Mouse (Mus musculus) NIH3T3 (cell line): ENCODE results near the gene R3hdm2.

Source experiments
- DNase-seq: peaks from one replicate; pipeline ENCODE4 v3.0.0-alpha.2; 2012; ENCODE audit warnings: low read depth

R3hdm2 gene

GRCm38 (mm10) chr10:127491128-127491512 lies 111.0 kb downstream of the R3hdm2 start:
- DNase-seq: no peak

DNA sequence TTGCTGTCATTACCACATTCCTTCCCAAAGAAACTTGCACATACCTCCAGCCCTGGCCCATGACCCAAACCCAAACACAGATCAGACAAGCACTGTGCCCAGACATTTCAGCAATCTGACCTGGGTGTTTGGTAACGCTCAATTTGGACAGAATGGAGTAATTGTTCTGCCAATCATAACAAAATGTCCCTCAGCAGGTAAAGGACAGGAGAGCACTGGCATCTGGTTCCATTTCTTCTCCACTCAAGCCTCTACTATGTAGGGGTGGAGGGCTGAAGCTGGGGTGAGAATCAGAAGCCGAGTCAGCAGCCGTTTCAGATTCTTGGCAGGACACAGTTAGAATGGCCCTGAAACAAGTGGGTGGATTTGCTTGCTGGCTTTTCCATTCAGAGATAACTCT lies 112.0 kb downstream of the R3hdm2 start:
- DNase-seq: no peak

GRCm38 (mm10) chr10:127496156-127496555 lies 116.0 kb downstream of the R3hdm2 start:
- DNase-seq: no peak

DNA sequence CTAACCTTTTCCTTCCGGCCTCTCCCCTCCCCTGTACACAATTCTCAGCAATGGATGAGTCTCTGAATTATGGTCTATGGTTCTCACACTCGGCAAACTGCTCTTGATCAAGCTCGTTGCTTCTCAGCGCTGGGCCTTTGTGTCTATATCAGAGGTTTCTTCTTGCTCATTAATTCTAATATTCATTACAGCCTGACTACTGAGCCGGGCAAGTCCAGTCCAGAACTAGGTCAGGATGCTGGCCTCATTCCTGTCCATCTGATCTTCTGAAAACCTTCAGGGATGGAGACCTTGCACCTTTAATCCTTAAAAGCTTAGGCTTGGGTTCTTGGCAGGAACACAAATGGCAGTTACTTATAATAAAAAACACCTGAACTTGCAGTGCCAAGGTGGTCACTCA lies 119.4 kb downstream of the R3hdm2 start:
- no peak for DNase-seq

DNA sequence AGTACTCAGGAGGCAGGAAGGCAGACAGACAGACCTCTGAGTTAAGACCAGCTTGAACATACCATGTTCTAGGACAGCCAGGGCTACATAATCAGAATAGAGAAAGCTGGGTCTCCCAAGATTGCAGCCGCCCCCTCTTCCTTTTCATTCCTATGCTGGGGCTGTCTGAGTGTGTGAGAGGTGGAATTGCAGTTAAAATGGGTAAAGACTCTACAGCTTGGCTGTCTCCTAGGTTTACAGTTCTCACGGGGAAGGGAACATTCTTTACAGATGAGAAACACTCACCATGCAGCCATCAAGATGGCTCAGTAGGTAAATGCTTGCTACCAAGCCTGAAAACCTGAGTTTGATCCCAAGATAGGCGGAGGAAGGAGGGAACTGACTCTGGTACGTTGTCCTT lies 119.9 kb downstream of the R3hdm2 start:
- peak; percentile 39 for DNase-seq

- peak; percentile 62 for DNase-seq
Measured at GRCm38 (mm10) chr10:127500894-127501893, 121.1 kb downstream of the R3hdm2 start, which contains the start of gene Stac3. Stac3 (plus strand) TSS chr10:127501686.

GRCm38 (mm10) chr10:127508239-127508638 lies 128.1 kb downstream of the R3hdm2 start:
- DNase-seq: peak; percentile 49

GRCm38 (mm10) chr10:127509051-127509836 lies 129.1 kb downstream of the R3hdm2 start:
- DNase-seq: peak; percentile 79

DNA sequence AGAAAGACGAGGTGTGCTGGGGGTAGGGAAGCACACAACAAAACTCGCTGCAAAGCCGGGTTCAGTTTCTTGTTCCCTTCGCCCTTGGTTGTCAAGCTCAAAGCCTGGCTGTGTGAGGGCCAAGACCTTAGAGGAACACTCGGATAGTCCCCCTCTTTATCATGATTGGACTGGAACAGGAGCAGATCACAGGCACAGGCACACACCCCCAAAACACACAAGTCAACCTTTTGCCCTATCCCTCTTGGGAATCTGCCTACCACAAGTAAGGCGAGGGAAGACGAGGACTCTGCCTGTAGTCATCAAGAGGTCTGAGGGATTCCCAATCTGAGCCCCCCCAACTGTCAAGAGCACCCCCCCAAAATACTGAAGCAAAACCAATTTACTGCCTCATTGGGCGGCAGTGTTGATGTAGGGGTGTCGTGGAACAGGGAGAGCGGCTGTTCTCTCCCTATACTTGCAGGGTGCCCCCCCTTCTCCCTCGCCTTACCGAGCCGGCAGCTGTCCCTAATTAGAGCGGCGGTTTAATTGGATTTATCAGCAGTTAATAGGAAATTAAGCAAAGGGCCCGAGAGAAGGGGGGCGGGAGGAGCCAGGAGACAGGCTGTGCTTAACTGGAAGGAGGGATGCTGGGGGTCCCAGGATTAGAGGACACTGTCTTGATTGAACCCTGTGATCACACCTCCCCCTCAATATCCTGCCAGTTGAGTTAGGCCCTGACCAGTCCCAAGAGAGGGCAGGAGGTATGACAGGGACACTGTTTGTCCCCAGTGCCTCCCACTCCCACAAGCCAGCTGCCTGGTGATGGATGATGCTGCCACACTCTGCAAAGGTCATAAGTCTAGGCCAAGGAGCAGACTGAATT lies 129.9 kb downstream of the R3hdm2 start:
- no peak for DNase-seq

- no peak for DNase-seq
Measured at GRCm38 (mm10) chr10:127510895-127511617, 130.9 kb downstream of the R3hdm2 start.

DNA sequence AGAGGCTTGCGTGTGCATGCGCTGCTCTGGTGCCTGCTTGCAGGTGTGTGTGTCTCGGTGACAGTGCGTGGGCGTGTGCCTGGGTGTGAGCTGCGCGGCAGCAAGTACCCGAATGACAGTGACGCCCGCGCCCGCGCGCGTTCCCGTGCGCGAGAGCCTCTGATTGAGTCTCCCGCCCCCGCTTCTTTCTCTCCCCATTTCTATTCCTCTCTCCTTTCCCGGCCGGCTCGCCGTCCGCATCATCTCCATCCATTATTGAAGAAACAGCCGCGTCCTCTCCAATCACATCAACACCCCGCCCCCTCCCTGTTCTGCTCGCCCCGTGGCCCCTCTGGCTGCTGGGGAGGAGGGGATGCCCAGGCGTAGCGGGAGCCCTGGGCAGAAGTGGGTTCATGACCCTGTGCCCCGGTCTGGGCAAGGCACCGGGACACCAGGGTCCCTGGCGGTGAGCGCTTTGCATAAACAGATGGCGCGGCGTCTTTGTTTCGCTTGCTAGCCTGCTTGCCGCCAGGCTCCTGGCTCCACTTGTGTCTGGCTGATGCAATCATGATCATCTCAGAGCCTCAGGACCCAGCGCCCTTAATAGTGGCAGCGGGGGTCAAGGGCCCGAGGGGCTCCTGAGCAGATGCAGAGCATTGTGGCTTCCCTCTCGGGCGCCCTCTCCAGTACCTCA lies 131.6 kb downstream of the R3hdm2 start:
- DNase-seq: peak; percentile 67

- DNase-seq: no peak
Measured at GRCm38 (mm10) chr10:127512307-127512666, 132.2 kb downstream of the R3hdm2 start.

DNA sequence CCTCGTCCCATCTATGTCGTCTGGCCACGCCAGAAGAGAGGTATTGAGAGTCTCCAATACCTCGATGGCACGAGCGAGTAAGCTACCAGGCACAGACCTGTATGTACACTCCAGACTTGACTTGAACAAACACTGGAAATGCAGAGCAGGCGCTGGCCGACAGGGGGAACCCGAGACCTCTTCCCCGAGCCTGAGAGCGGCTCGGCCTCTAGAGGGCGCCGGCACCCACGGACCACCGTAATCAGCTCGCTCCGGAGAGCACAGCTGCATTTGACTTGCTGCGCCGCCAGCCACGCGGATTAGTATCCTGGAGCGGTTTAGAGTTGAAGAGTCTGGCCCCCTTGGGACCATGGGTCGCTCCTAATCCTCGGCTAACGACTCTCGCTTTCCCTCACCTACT lies 132.7 kb downstream of the R3hdm2 start:
- peak; percentile 97 for DNase-seq

- DNase-seq: peak; percentile 26
Measured at GRCm38 (mm10) chr10:127513501-127514091, 133.5 kb downstream of the R3hdm2 start.

DNA sequence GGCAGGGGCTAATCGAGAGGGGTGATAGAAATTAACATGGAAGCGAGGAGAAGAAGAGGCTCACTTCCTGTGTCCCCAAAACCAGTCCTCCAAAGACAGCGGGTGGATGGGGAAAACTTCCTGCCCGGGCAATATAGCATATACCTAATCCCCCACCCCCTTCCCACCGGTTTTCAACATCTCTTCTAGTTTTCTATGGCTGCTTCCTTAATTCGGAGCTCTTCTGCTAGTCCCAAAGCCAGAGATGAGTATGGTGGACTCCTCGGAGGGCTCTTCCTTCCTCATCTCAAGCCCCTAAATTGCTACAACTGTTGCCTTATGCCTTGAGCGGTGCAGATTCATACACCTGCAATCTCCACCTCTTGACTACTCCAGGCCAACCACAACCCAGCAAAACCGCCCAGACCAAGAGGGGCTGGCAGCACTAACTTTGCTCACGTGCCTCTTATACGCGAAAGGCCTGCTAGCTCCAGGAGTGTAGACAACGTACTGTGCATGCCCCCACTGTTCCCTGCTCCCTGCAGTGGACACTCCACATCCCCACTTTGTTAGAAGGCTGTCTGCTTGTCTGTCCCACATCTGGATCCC lies 134.1 kb downstream of the R3hdm2 start:
- DNase-seq: no peak

GRCm38 (mm10) chr10:127514764-127515163 lies 134.6 kb downstream of the R3hdm2 start, which contains the start of gene Ndufa4l2:
Ndufa4l2 (plus strand) TSS chr10:127514967.
- DNase-seq: no peak

- DNase-seq: no peak
Measured at GRCm38 (mm10) chr10:127515271-127515982, 135.3 kb downstream of the R3hdm2 start.

DNA sequence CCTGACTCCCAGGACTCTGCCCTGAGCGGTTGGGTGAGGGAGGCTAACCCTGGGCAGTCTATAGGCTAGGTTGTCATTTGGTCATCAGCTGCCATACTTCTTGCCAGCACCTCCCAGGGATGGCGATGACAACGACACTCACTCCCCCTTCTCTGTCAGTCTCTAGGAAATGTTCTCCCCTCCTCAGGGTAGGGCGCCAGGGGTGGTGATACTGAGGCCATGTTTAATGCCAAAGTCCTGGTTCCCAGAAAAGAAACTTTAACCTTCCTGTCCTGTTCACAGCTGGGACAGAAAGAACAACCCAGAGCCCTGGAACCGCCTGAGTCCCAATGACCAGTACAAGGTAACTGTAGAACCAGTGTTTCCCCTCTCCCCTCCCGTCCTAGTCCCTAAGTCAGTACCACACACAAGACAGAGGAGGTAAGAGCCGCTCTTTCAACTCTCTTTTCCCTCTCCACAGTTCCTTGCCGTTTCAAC lies 135.9 kb downstream of the R3hdm2 start:
- no peak for DNase-seq
